In the genomic region with DNA sequence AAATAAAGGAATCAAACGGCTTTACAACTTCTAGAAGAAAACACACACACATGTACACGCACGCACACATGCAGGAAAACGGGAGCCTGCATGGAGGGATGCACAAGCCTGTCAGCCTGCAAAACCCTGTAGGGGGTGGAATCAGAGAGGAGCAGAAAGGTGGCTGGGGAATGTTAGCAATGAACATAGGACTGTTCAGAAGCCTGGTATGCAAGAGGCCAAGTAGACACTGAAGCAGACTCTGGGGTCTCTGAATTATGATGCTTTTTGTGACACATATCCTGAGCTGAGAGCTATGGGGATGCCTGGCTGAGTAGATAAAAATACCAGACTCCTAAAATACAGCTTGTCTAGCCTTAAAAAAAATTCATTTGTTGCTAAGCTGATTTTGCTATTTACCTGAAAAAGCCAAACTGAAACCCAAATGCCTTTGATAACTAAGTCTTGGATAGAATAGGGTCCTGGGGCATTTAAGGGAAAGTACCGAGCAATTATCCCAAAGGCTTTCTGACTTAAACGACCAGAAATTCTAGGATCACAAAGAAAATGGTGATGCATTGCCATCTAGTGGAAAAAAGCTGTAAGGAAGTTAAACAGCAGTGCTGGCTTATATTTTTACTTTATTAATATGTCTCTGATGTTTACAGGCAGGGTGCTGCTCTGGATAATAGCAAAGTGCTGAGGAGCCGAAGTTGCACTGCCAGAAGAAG, we compare ENCODE assay signal across 8 mouse cellular contexts. TPM values are rescaled to one million over a fixed set of nuclear protein-coding genes. Genes with fewer than 3 reads are reported as not detected.
A peak's percentile ranks its signal among the peaks of the same experiment; 100 is the strongest.
DNase-seq lines count a peak whose midpoint lies in the region; ATAC-seq lines count a peak whose summit lies in the region.

No protein-coding gene starts in this region.

- ATAC-seq in intestine, embryonic 14.5 days (replicated peaks; ENCODE audit: low FRiP score, low TSS enrichment, low read depth) = peak; percentile 13; the same call in 1 of the 2 replicates
- ATAC-seq in intestine, embryonic 15.5 days = no peak; the same call in none of the 2 replicates
- ATAC-seq in CD4-positive, CD25-positive, alpha-beta regulatory T cell, adult 4 months = peak; percentile 49
- ATAC-seq in hindbrain, embryonic 13.5 days (ENCODE audit: low FRiP score) = peak; percentile 60; the same call in 1 of the 2 replicates
- ATAC-seq in megakaryocyte-erythroid progenitor cell, adult 5-6 weeks (replicated peaks; ENCODE audit: low FRiP score, low TSS enrichment, poor library complexity, severe bottlenecking) = peak; percentile 66

- peaks cover 18% of the 10 kb centered on the region for H3K4me1 ChIP-seq in intestine, embryonic 14.5 days (replicated peaks; ENCODE audit: control insufficient read depth, insufficient read depth, low read length)
- peaks cover 13% of the 10 kb centered on the region for H3K4me1 ChIP-seq in intestine, embryonic 15.5 days (replicated peaks)
- no peaks in the 10 kb centered on the region for H3K4me1 ChIP-seq in hindbrain, embryonic 13.5 days (replicated peaks)

- no peak overlapping the region for H3K27ac ChIP-seq in intestine, embryonic 14.5 days (ENCODE audit: low read depth)
- no peak overlapping the region for H3K27ac ChIP-seq in intestine, embryonic 15.5 days
- no peak overlapping the region for H3K27ac ChIP-seq in hindbrain, embryonic 13.5 days

- H3K4me3 ChIP-seq in intestine, embryonic 14.5 days (ENCODE audit: low read depth, low read length) = no peak overlapping the region
- no peak overlapping the region for H3K4me3 ChIP-seq in intestine, embryonic 15.5 days (replicated peaks)
- H3K4me3 ChIP-seq in hindbrain, embryonic 13.5 days = no peak overlapping the region

- no peaks in the 10 kb centered on the region for H3K36me3 ChIP-seq in intestine, embryonic 14.5 days (ENCODE audit: control insufficient read depth, insufficient read depth, low read length)
- no peaks in the 10 kb centered on the region for H3K36me3 ChIP-seq in intestine, embryonic 15.5 days
- H3K36me3 ChIP-seq in hindbrain, embryonic 13.5 days = no peaks in the 10 kb centered on the region

- no peaks in the 10 kb centered on the region for H3K9me3 ChIP-seq in intestine, embryonic 14.5 days (ENCODE audit: control insufficient read depth, low read length)
- H3K9me3 ChIP-seq in intestine, embryonic 15.5 days = no peaks in the 10 kb centered on the region
- H3K9me3 ChIP-seq in hindbrain, embryonic 13.5 days = no peaks in the 10 kb centered on the region

- H3K4me2 ChIP-seq in intestine, embryonic 14.5 days (ENCODE audit: low read length) = no peak overlapping the region
- H3K4me2 ChIP-seq in intestine, embryonic 15.5 days (replicated peaks) = no peak overlapping the region
- H3K4me2 ChIP-seq in hindbrain, embryonic 13.5 days = no peak overlapping the region

- 39% methylated on average over 7 of the region's 7 CpGs for WGBS in intestine, embryonic 14.5 days
- WGBS in intestine, embryonic 15.5 days = 34% methylated on average over 7 of the region's 7 CpGs
- WGBS in hindbrain, embryonic 13.5 days = 43% methylated on average over 7 of the region's 7 CpGs

- H3K27me3 ChIP-seq in intestine, embryonic 14.5 days (replicated peaks; ENCODE audit: control insufficient read depth, insufficient read depth, low read length) = no peaks in the 10 kb centered on the region
- H3K27me3 ChIP-seq in intestine, embryonic 15.5 days (replicated peaks) = no peaks in the 10 kb centered on the region
- H3K27me3 ChIP-seq in hindbrain, embryonic 13.5 days = no peaks in the 10 kb centered on the region

- no peak overlapping the region for H3K9ac ChIP-seq in intestine, embryonic 14.5 days (ENCODE audit: low read length)
- no peak overlapping the region for H3K9ac ChIP-seq in intestine, embryonic 15.5 days
- H3K9ac ChIP-seq in hindbrain, embryonic 13.5 days = no peak overlapping the region

- DNase-seq in intestine, embryonic 14.5 days (ENCODE audit: low spot score) = no peak
- peak; percentile 35 to 50 for DNase-seq in cerebellum, adult 18-20 months
- no peak for DNase-seq in adrenal gland, postnatal 25 days
- no peak for DNase-seq in spleen, adult 18-20 months

RNA-seq across cellular contexts. Expression of a gene that starts 12.4 kb away (rescaled TPM):
- not detected in 2 replicates for polyA plus RNA-seq in intestine, embryonic 14.5 days (2014; fragmentation: Nextera tagmentation; extraction: Ambion mirVana)
- polyA plus RNA-seq in intestine, embryonic 15.5 days (2015; fragmentation: Nextera tagmentation; extraction: Ambion mirVana) = not detected in 2 replicates
- polyA plus RNA-seq in CD4-positive, CD25-positive, alpha-beta regulatory T cell, adult 4 months (2017; shearing (Covaris generic)) = not detected
- polyA plus RNA-seq in hindbrain, embryonic 13.5 days (2015; fragmentation: Nextera tagmentation; extraction: Ambion mirVana) = 0.19 TPM in 1 of 2 replicates, not detected in the other
- not detected in 2 replicates for total RNA-seq in megakaryocyte-erythroid progenitor cell, adult 5-6 weeks (2014; fragmentation: Nextera tagmentation)
- not detected in 2 replicates for total RNA-seq in megakaryocyte-erythroid progenitor cell, adult 5-6 weeks (2017)
- not detected in 2 replicates for total RNA-seq in adrenal gland, postnatal 25 days (2021)

RNA-seq across cellular contexts. Expression of a gene that starts 31.6 kb away (rescaled TPM):
- polyA plus RNA-seq in intestine, embryonic 14.5 days (2014; fragmentation: Nextera tagmentation; extraction: Ambion mirVana) = 17.3 and 20.3 TPM in 2 replicates
- polyA plus RNA-seq in intestine, embryonic 15.5 days (2015; fragmentation: Nextera tagmentation; extraction: Ambion mirVana) = 18.4 and 19.2 TPM in 2 replicates
- 1 to 10 TPM; 4.7 to 6.5 TPM for polyA plus RNA-seq in CD4-positive, CD25-positive, alpha-beta regulatory T cell, adult 4 months (2017; shearing (Covaris generic))
- 2.3 and 2.4 TPM in 2 replicates for polyA plus RNA-seq in hindbrain, embryonic 13.5 days (2015; fragmentation: Nextera tagmentation; extraction: Ambion mirVana)
- total RNA-seq in megakaryocyte-erythroid progenitor cell, adult 5-6 weeks (2014; fragmentation: Nextera tagmentation) = 1.9 and 2.4 TPM in 2 replicates
- total RNA-seq in megakaryocyte-erythroid progenitor cell, adult 5-6 weeks (2017) = 0.89 and 1.3 TPM in 2 replicates
- 21.9 and 22.2 TPM in 2 replicates for total RNA-seq in adrenal gland, postnatal 25 days (2021)

Comparison
In these comparisons a context has a peak if more than half of its experiments do, and no peak if none do; other contexts are left out.
1. DNase-seq: peak in cerebellum, adult 18-20 months (2 of 2); none in intestine, embryonic 14.5 days (single experiment), adrenal gland, postnatal 25 days (single experiment) and spleen, adult 18-20 months (0 of 2).